Mouse (Mus musculus) c-Kit-positive CD71-positive TER-119-positive erythroid progenitor cells, embryonic 14.5 days (primary cell): ENCODE data around the gene Hvcn1.
"Not testable (repeated sequence)": the region's sequence is repeated elsewhere in the genome, so short reads cannot be mapped to it uniquely, and the experiment has no call there.

Experiments
- DNase-seq: peaks from one replicate; pipeline ENCODE4 v3.0.0-alpha.2; 2013; ENCODE audit warnings: low spot score

Hvcn1 gene

DNA sequence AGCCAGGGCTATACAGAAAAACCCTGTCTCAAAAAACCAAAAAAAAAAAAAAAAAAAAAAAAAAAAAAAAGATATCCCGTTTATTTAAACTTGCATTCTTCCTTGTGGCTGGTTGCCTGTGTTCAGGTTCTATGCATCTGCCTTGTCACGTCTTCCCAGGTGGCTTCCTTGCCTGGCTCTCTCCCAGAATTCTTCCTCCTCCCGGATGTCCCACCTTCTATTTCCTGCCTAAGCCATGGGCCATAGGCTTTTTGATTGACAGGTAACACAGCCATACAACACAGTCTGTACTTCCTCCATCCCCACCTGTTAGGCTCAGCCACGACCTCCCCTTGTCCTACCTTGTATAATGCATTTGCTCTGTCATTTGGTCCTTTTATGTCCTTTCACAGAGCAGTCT is at the start of gene Hvcn1:
Gene Hvcn1 (plus strand): TSS at position 330 of the 400 bp plus-strand sequence.
- no peak for DNase-seq

DNA sequence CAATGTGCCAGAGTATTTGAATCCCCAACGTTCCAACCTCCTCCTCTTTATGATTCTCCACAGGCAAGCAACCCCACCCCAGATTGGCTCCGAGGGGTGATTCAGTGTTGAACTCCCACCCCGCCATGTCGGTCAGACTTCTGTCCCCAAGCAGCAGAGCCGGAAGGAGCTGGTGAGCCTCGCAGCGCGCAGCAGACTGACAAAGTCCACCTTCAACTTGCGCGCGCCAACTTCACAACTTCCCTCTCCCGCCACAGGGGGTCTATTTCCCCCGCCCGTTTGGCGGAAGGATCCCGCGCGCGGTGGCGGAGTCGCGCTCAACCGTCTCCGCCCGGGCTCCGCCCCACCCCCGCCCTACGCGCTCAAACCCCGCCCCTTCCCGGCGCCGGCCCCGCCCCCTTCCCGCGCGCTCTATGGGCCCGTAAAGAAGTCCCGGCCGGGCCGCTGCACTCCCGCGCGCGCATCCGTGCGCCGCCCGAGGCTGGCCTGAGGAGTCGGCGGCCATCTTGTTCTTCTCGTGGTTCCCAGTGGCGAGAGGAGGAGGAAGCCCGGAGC is 48.7 kb upstream of the Hvcn1 start, which contains the start of gene Ppp1cc:
Gene Ppp1cc (plus strand): TSS at position 452 of the 555 bp plus-strand sequence.
- peak; percentile 89 for DNase-seq

DNA sequence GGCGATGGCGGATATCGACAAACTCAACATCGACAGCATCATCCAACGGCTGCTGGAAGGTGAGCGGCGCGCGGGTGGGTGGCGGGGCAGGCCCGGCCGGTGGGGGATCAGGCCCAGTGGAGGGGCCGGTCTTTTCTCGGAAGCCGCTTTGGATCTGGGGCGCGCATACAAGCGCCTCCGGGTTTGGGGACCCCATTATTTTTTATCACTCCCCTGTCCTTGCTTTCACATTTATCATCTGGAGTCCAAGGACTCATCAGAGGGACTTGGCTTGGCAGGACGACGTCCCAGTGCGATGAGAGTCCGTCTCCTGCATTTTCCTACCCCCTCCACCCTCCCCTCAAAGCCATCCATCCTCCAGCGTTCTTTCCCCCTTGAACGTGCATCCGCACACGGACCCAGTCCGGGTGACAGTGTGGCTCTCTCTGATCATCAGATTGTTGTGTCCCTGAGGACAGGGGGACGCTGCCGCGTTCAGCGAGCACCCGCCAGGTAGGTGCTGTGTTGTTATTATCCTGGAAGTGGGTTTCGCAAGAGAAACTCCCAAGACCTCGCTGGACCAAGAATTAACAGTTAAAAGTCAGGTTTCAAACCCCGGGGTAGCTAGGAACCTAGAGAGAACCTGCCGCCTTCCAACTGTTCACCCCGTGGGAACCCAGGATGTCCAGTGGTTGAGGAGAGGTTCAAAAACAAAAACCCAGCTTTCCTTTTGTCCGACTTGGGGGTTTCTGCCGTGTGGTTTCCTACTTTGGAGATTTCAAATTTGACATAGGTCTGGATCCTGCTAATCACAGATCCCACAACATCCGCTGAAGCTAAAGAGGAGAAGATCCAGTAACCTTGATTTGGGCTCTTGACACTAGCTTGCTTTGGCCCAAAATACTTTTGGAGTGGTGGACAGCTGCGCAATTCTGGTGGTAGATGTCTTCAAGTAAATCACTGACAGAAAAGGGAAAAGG is 47.8 kb upstream of the Hvcn1 start:
- peak; percentile 25 for DNase-seq

DNA sequence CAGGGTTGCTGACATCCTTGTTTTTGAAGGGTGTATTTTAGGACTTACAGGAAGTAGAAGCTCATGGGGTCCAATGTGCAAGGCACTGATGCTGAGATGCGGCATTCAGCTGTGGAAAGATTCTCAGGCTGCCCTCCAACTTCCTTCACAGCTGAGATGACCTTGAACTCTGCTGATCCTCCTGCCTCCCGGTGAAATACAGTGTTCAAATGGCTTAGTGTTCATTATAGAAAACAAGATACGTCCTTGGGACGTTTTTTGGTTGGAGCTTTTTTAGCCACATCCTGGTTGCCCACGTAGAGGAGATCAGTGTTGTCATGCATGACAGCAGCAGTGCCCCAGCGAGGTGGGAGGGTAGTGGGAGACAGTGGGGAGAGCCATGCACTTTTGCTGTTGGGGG is 43.4 kb upstream of the Hvcn1 start:
- no peak for DNase-seq

DNA sequence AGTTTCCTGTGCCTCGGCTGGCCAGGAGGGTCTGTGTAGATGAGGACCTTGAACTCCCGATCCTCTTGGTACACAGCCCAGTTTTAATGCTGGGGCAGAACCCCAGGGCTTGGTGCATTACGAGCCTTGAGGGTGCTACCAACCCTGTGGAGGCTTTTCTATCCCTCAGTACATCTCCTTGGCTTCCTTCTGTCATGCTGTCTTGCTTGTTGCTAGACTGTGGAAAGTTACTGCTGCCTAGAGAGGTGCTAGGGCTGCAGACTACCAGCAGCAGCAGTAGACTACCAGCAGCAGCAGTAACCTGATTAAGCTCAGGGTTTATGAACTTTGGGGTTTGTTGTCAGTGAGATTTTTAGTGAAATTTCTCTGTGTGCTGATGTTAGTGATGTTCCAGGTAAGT is 42.6 kb upstream of the Hvcn1 start:
- DNase-seq: no peak

DNA sequence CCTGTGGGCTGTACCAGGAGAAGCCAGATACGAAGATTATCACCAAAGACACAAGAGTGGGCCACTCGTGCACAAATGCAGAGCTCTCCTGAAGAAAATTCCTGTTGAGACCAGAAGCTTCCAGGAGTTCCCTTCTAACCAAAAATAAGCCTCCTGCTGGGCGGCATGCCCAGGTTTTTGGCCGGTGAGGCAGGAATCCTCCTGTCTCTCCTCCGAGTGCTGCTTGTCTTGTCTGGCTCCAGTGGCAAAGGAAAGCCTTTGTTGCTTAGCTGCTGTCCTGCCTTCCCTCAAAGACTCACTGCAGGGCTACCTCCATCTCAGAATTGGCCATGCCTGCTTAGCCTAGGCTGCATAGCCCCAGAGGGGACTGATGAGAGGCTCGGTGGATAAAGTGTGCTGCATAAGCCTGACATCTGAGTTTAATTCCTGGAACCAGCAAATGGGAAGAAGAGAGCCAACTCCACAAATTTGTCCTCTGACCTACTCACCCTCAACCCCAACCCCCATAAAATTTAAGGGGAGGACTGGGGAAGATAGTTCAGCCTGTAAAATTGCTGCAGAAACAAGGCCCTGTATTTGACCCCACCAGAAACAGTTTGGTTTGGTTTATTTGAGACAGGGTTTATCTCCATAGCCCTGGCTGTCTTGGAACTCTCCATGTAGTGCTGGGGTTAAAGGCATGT is 41.2 kb upstream of the Hvcn1 start:
- DNase-seq: no peak

DNA sequence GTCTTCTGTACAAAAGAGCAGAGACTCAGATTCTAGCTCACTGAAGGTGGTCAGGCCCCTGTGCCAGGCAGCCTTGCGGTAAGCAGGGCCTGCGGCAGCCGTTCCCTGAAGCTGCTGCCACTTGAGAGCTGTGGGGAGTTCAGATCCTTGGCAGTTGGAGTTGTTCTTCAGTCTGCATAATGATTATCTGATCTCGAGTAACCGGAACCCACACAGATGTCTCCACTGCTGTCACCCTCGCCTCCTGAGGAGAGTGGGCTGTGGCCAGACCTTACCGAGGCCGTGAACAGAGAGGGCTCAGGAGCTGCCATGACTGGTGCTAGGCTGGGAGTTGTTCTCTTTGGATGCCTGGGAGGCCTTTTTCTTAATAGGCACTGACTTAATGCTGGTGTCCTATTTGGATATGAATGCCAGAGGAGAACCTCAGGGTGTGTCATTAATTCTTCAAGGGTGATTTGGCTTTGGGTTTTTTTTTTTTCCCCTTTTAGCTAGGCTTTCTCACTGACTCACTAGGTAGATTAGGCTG is 39.9 kb upstream of the Hvcn1 start:
- no peak for DNase-seq

DNA sequence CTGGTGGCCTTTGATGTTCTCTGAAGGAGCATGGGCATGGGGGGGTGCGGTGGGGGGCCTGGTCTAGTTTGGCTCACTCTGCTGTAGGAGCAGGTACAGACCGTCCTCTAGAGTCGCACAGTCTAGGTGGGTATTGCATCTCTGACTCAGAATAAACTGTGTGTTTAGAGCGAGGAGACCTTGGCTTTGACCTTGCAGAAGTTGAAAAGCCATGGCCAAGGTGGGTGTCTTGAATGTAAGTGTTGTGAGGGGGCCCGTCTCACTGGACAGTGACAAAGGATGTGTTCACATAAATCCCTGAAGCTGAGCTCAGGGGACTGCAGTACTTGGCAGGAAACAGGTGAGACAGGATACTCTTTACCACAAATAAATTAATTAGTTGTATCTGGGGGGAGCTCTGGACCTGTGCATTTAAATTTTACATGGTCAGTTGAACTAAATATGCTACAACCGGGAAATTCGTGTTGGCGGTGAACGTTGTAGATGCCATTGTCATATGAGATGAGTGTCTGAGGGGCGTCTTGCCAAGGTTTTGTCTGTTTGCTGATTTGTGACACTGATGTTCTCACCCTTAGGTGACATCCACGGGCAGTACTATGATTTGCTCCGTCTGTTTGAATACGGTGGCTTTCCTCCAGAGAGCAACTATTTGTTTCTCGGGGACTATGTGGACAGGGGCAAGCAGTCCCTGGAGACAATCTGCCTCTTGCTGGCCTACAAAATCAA is 38.1 kb upstream of the Hvcn1 start:
- DNase-seq: no peak

DNA sequence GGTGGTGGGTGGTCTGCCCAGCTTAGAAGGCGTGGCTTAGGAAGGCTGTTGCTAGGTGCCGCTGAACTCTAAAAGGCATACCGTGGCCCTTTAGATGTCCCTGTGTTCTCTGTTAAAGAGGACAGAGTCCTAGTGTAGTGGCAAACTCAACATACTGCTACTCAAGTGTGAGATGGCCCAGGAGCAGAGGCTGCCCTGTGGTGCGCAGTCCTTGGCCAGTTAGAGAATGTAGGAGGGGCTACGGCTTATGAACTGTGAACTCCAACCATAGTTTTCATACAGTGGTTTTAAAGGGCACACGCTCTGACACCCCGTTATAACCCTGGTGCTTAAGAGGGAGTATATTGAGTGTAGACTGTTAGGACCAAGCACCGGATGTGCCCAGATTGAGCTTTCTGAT is 35.5 kb upstream of the Hvcn1 start:
- no peak for DNase-seq

DNA sequence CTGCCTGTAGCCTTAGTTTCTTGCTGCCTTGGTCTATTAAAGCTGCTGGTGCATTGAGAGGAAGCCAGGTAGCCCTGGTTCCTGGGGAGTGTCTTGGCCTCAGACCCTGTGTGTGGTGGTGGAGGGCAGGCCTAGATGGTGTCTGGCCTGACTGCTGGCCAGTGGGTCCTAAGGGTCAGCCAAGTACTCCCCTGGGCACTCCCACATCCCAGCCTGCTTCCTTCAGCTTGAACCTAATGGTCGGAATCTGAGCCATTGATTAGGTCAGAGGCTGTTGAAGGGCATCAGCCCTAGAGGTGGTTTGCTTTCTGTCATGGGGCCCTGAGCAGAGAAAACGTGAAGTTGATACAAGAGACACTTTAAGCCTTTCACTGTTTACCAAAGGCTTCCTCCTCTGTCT is 31.2 kb upstream of the Hvcn1 start:
- DNase-seq: no peak

DNA sequence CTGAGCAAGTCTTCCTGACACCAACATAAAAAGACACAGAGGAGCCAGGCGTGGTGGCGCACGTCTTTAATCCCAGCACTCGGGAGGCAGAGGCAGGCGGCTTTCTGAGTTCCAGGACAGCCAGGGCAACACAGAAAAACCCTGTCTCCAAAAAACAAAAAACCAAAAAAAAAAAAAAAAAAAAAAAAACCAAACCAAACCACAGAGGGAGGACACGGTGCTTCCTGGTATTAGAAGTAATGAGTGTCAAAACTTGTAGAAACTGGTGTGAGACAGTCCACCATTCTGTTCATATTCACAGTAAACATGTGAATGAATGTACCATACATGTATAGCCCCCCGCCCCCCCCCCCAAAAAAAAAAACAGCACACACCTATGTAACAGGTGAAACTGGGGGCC is 30.6 kb upstream of the Hvcn1 start:
- no peak for DNase-seq

DNA sequence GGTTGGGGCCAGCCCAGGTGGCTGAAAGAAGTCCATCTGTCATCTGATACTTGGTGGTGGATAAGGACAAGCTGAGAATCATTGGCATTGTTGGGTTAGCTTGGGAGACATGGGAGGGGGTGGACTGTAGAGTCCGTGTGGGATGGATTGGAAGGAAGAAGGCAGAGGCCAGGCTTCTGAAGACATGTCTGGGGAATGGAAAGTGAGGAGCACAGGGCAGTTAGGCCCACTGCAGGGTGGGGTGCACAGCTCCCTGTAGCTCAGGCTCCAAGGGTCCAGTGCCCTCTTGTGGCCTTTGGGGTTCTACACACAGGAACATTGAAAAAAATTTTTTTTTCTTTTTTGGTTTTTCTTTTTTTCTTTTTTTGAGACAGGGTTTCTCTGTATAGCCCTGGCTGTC is 30.2 kb upstream of the Hvcn1 start:
- DNase-seq: peak; percentile 48

DNA sequence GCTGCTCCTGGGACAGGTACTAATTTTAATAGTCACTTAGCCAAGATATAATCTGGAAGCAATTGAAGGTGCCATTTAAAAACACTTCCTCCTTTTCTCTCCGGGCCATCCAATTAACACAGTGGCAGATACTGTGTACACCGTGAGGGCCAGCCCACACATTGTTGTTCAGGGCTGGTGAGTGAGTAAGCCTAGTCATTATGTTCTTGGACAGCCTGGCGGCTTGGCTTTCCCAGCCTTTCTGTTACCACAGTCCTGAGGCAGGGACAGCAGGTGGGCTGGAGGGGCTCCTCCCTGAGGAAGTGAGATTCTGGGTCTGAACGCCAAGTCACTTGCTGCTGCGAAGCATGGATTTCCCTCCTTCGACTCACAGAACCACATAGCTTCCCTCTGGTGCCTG is 26.9 kb upstream of the Hvcn1 start:
- DNase-seq: no peak

DNA sequence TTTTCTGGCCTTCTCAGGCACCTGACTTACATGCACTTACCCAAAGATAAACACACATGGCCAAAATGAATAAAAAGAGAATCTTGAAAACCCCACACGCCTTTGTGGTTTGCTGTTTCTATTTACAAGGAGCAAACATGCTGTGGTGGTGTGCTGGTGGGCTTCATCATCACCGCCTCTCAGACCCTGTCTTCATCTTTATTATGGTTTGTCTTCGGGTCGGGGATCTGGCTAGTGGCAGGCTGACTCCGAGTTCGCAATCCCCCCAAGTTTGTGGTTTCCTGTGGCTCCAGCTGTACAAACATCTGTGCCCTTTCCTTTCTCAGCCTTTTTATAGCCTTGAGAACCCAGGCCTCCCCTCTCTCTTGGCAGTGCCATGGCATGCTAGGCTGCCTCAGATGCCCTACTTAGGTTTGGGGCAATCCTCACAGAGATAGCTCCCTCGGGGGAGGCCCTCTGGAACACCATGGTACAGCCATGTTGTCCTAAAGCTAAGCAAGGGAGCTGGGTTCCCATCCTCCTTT is 22.3 kb upstream of the Hvcn1 start:
- no peak for DNase-seq

DNA sequence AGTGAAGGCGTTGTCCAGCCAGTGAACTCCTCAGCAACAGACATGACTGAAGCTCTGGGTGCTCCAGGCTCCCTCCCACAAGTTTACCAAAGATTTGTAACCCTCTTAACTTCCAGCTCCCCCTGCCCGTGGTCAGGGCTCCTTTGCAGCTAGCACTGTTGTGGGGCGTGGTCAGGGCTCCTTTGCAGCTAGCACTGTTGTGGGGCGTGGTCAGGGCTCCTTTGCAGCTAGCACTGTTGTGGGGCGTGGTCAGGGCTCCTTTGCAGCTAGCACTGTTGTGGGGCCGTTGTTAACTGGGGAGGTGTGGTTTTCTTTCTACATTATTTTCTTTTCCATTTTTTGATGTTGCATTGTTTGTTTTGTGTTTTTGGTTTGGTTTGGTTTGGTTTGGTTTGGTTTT is 21.7 kb upstream of the Hvcn1 start:
- DNase-seq: not testable (repeated sequence)

DNA sequence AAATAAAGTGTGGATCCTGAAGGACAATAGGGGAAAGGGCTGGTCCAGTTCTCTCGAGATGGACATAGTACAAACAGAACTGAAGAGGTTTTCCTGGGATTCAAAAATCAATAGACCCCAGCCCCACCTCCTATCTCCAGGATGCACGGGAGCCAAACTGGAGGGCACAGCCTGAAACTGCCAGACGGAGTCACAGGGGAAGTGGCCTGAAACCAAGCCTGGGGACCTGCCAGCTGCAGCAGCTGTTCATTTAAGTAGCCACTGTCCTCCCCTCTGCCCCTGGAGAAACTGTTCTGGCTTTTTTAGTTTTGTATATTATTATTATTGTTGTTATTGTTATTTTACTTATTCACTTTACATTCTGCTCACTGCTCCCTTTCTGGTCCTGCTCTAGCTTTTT is 17.5 kb upstream of the Hvcn1 start:
- no peak for DNase-seq

DNA sequence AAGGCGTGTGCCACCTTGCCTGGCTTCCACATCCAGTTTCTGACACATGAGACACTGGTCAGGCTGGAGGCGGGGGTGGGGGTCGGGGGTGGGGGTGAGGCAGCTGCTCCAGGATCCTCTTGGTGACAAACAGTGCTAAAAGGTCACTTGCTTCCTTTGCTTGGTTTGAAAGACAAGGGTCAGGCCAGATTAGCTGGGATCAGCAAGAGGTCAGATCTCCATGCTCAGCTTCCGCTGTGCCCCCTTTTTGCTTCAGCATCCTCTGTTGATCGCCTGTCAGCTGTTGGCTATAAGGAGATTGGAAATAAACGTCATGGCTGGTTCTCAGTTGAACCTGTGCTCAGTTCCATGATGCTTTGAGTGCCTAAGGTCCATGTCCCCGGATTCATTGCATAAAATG is 16.1 kb upstream of the Hvcn1 start:
- no peak for DNase-seq

DNA sequence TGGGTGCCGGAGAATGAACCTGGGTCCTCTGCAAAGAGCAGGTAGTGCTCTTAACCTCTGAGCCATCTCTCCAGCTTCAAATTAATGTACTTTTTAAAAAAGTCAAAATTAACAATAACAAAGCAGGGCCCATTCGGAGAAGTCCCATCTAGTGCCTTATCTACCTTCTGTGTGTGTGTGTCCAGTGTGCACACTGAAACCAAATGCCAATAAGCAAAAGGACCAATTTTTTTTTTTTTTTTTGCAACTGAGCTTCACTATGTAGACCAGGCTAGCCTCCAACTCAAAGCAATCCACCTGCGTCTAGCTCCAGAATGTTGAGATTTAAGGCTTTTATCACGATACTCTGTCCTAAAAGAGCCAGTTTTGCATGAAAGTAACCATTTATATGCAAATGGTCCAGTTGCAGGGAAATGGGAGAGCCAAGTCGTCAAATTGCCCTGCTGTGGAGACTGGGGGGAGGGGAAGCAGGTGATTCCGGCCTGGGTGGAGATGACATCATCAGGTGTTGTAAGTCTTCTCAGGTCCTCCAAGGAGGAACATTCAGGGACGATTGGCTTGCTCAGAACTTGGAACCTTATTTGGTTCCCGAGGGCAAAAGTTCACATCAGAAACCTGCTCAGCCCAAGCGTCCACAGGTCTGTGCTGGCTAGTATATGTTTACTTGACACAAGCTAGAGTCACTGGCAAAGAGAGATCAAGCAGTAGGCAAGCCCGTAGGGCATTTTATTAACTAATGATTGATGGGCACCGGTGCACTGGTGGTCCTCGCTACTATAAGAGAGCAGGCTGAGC is 15.1 kb upstream of the Hvcn1 start:
- DNase-seq: no peak

DNA sequence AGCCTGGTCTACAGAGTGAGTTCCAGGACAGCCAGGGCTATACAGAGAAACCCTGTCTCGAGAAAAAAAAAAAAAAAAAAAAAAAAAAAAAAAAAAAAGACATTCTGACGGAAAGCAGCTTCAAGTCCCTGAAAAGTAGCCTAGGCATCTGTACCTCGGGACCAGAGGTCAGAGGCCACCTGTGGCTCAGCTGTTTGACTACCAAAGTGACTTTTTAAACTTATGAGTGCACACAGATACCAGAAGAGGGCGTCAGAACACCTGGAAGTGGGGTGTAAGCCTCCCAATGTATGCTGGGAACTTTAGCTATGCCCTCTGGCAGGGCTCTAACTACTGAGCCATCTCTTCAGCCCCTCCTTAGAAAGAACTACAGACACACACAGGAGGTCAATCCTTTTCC is 14.3 kb upstream of the Hvcn1 start:
- no peak for DNase-seq

DNA sequence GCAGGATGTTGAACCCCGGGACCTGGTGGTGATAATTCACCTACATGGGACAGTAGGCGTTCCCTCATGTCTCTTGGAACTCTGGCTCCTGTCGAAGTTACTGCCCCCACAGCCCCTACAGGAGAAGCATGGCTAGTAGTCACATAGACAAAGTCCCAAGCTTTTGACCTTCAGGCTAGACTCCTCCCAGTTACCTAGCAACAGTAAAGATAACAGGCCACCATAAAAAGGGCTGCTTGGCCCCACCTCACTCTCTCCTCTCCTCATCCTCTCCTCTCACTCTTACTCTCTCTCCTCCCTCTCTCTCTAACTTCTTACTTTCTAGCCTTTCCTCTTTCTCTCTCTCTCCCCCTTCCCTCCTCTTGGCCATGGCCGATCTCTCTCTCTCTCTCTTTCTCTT is 5.7 kb upstream of the Hvcn1 start:
- DNase-seq: no peak

DNA sequence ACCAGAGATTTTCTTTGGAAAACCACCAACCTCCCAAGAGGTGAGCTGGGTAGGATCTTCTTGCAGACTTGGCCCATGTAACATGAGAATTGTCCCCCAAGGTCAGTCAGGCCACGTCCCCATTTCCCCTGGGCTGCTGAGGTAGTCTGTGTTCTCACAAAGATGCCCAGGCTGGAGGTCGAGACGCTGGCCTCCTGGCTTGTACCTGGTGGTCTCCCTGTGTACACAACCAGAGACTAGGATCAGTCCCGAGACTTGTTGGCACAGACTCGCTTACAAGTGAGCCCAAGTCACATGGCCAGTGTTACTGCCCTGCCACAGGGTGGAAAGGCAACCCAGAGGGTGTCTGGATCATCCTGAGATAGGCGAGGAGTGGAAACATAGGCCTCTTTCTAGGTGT is 4.7 kb upstream of the Hvcn1 start:
- DNase-seq: no peak
